Mouse (Mus musculus) limb, embryonic 11.5 days (tissue): ENCODE data around the gene Snx33. TPM values are rescaled to one million over a fixed set of nuclear protein-coding genes. Genes with fewer than 3 reads are reported as not detected.
"Not testable (repeated sequence)": the region's sequence is repeated elsewhere in the genome, so short reads cannot be mapped to it uniquely, and the experiment has no call there.

Source experiments
- ATAC-seq: fragments of 200-750 bp; cut with Nextera tagmentation; 2 replicates; pipeline ENCODE4 v1.8.0; 2017; ENCODE audit warnings: low read depth; ENCODE audit not compliant: insufficient number of reproducible peaks, low FRiP score, low TSS enrichment
- DNase-seq: peaks from one replicate; pipeline ENCODE4 v3.0.0-alpha.2; 2015; ENCODE audit warnings: low spot score
- H3K27ac ChIP-seq: fragments of 300-500 bp; sonication (generic); replicated peaks from 2 replicates; pipeline ENCODE4 v1.5.1; 2014; ENCODE audit warnings: low read depth, mild to moderate bottlenecking, low read length
- H3K27me3 ChIP-seq: fragments of 300-500 bp; sonication (generic); 2 replicates; pipeline ENCODE4 v1.6.1; 2014; ENCODE audit warnings: mild to moderate bottlenecking, low read length, mixed read lengths; ENCODE audit not compliant: control insufficient read depth, insufficient read depth
- H3K36me3 ChIP-seq: fragments of 300-500 bp; sonication (generic); 2 replicates; pipeline ENCODE4 v1.6.1; 2014; ENCODE audit warnings: mild to moderate bottlenecking, low read length, moderate library complexity, mixed read lengths; ENCODE audit not compliant: control insufficient read depth, insufficient read depth
- H3K4me1 ChIP-seq: fragments of 300-500 bp; sonication (generic); 2 replicates; pipeline ENCODE4 v1.6.1; 2014; ENCODE audit warnings: low read length, mixed read lengths; ENCODE audit not compliant: control insufficient read depth, insufficient read depth
- H3K4me2 ChIP-seq: fragments of 300-500 bp; sonication (generic); 2 replicates; pipeline ENCODE4 v1.6.1; 2014; ENCODE audit warnings: low read depth, mild to moderate bottlenecking, moderate library complexity; ENCODE audit not compliant: severe bottlenecking
- H3K4me3 ChIP-seq: fragments of 300-500 bp; sonication (generic); 2 replicates; pipeline ENCODE4 v1.5.1; 2014; ENCODE audit warnings: low read depth, low read length
- H3K9ac ChIP-seq: fragments of 300-500 bp; sonication (generic); 2 replicates; pipeline ENCODE4 v1.6.1; 2014; ENCODE audit warnings: mild to moderate bottlenecking, low read length
- H3K9me3 ChIP-seq: fragments of 300-500 bp; sonication (generic); 2 replicates; pipeline ENCODE4 v1.6.1; 2016; ENCODE audit warnings: low read length; ENCODE audit not compliant: control insufficient read depth
- WGBS: fragments of 180-500 bp; shearing (Covaris S2); extraction: QIAGEN DNeasy Blood & Tissue Kit; methylation state at CpG from one replicate; pipeline ENCODE4 v1.1.7; 2014; 5-methylcytosine and 5-hydroxymethylcytosine counted together
- polyA plus RNA-seq: library from polyadenylated mRNA; unstranded; fragments of >200 nt; fragmentation: Nextera tagmentation; extraction: Ambion mirVana; gene quantifications from 2 replicates; pipeline ENCODE4 v1.2.1, GENCODE M21; 2014

The Snx33 gene
- polyA plus RNA-seq, 1 experiment from 2014 or later, result 7.8 TPM

- Histone ChIP-seq H3K9ac (no peak overlapping the region), H3K9me3 (no peaks in the 10 kb centered on the region), H3K27me3 (no peaks in the 10 kb centered on the region), H3K36me3 (peaks cover 8% of the 10 kb centered on the region; the same call in 1 of the 2 replicates), H3K27ac (no peak overlapping the region), H3K4me2 (no peak overlapping the region), H3K4me3 (no peak overlapping the region), H3K4me1 (no peaks in the 10 kb centered on the region)
- ATAC-seq (no peak), DNase-seq (no peak)
- WGBS, result 93% methylated on average over 13 of the region's 13 CpGs
Observed at GRCm38 (mm10) chr9:56918466-56918865, 9.7 kb downstream of the Snx33 start.

GRCm38 (mm10) chr9:56917131-56917530 is 11.0 kb downstream of the Snx33 start:
- H3K27ac ChIP-seq, result no peak overlapping the region
- H3K4me2 ChIP-seq, result no peak overlapping the region
- no peak for ATAC-seq
- H3K27me3 ChIP-seq, result no peaks in the 10 kb centered on the region
- no peaks in the 10 kb centered on the region for H3K9me3 ChIP-seq
- H3K4me1 ChIP-seq, result no peaks in the 10 kb centered on the region
- no peak overlapping the region for H3K4me3 ChIP-seq
- 61% methylated on average over 2 of the region's 2 CpGs for WGBS
- DNase-seq, result no peak
- H3K9ac ChIP-seq, result no peak overlapping the region
- peaks cover 8% of the 10 kb centered on the region; the same call in 1 of the 2 replicates for H3K36me3 ChIP-seq

- no peak overlapping the region for H3K9ac ChIP-seq
- H3K36me3 ChIP-seq, result peaks cover 6% of the 10 kb centered on the region; the same call in 1 of the 2 replicates
- H3K27me3 ChIP-seq, result no peaks in the 10 kb centered on the region
- no peak overlapping the region for H3K4me2 ChIP-seq
- no peak for DNase-seq
- ATAC-seq, result no peak
- WGBS, result 79% methylated on average over 5 of the region's 5 CpGs
- no peak overlapping the region for H3K27ac ChIP-seq
- no peaks in the 10 kb centered on the region for H3K4me1 ChIP-seq
- H3K4me3 ChIP-seq, result no peak overlapping the region
- no peaks in the 10 kb centered on the region for H3K9me3 ChIP-seq
Observed at GRCm38 (mm10) chr9:56915695-56916410, 12.3 kb downstream of the Snx33 start.

- no peak for ATAC-seq
- H3K9me3 ChIP-seq, result no peaks in the 10 kb centered on the region
- no peak overlapping the region for H3K27ac ChIP-seq
- DNase-seq, result no peak
- no peak overlapping the region for H3K9ac ChIP-seq
- H3K4me3 ChIP-seq, result no peak overlapping the region
- peaks cover 6% of the 10 kb centered on the region; the same call in 1 of the 2 replicates for H3K36me3 ChIP-seq
- no peaks in the 10 kb centered on the region for H3K4me1 ChIP-seq
- H3K27me3 ChIP-seq, result no peaks in the 10 kb centered on the region
- WGBS, result 93% methylated on average over 1 of the region's 1 CpGs
- H3K4me2 ChIP-seq, result no peak overlapping the region
Observed at GRCm38 (mm10) chr9:56915116-56915515, 13.1 kb downstream of the Snx33 start.

- Histone ChIP-seq H3K4me1 (no peaks in the 10 kb centered on the region), H3K9me3 (no peaks in the 10 kb centered on the region), H3K4me3 (no peak overlapping the region), H3K36me3 (peaks cover 6% of the 10 kb centered on the region; the same call in 1 of the 2 replicates), H3K9ac (no peak overlapping the region), H3K27me3 (no peaks in the 10 kb centered on the region), H3K4me2 (no peak overlapping the region), H3K27ac (no peak overlapping the region)
- ATAC-seq (no peak), DNase-seq (no peak)
- WGBS, result 88% methylated on average over 9 of the region's 9 CpGs
Observed at GRCm38 (mm10) chr9:56913991-56914390, 14.2 kb downstream of the Snx33 start.

GRCm38 (mm10) chr9:56911017-56911416 is 17.2 kb downstream of the Snx33 start:
- Histone ChIP-seq H3K9me3 (no peaks in the 10 kb centered on the region), H3K27me3 (no peaks in the 10 kb centered on the region)
- WGBS, result 54% methylated on average over 1 of the region's 1 CpGs

GRCm38 (mm10) chr9:56909991-56910390 is 18.2 kb downstream of the Snx33 start:
- H3K27me3 ChIP-seq, H3K9ac ChIP-seq, H3K4me1 ChIP-seq, H3K27ac ChIP-seq, H3K9me3 ChIP-seq, DNase-seq, H3K4me3 ChIP-seq, ATAC-seq, H3K4me2 ChIP-seq, H3K36me3 ChIP-seq: not testable (repeated sequence)
- 48% methylated on average over 4 of the region's 4 CpGs for WGBS

More at GRCm38 (mm10) chr9:56911017-56911416, 17.2 kb downstream of the Snx33 start:
- ATAC-seq, result no peak
- Histone ChIP-seq H3K4me1 (no peaks in the 10 kb centered on the region), H3K27ac (no peak overlapping the region), H3K4me2 (no peak overlapping the region), H3K9ac (no peak overlapping the region), H3K4me3 (no peak overlapping the region), H3K36me3 (no peaks in the 10 kb centered on the region)
- DNase-seq, result no peak

GRCm38 (mm10) chr9:56907549-56907948 is 20.6 kb downstream of the Snx33 start:
- H3K9me3 ChIP-seq, result no peaks in the 10 kb centered on the region
- H3K4me2 ChIP-seq, result no peak overlapping the region
- no peak for ATAC-seq
- no peaks in the 10 kb centered on the region for H3K36me3 ChIP-seq
- DNase-seq, result no peak
- no peaks in the 10 kb centered on the region for H3K4me1 ChIP-seq
- no peak overlapping the region for H3K4me3 ChIP-seq
- H3K27me3 ChIP-seq, result no peaks in the 10 kb centered on the region
- WGBS, result 89% methylated on average over 9 of the region's 9 CpGs
- H3K9ac ChIP-seq, result no peak overlapping the region
- H3K27ac ChIP-seq, result no peak overlapping the region

- 69% methylated on average over 3 of the region's 3 CpGs for WGBS
- ATAC-seq (no peak), DNase-seq (no peak)
- no peaks in the 10 kb centered on the region for H3K9me3 ChIP-seq
- H3K4me2 ChIP-seq, result no peak overlapping the region
- H3K9ac ChIP-seq, result no peak overlapping the region
- no peaks in the 10 kb centered on the region for H3K4me1 ChIP-seq
- no peak overlapping the region for H3K27ac ChIP-seq
- H3K27me3 ChIP-seq, result no peaks in the 10 kb centered on the region
- H3K36me3 ChIP-seq, result no peaks in the 10 kb centered on the region
- H3K4me3 ChIP-seq, result no peak overlapping the region
Observed at GRCm38 (mm10) chr9:56903662-56904061, 24.5 kb downstream of the Snx33 start.
